Mouse (Mus musculus): ENCODE results near the gene Rps13. TPM values are rescaled to one million over a fixed set of nuclear protein-coding genes. Genes with fewer than 3 reads are reported as not detected.

Rps13 gene
- polyA plus RNA-seq, 1 experiment from 2014 or later = 697 TPM

DNA sequence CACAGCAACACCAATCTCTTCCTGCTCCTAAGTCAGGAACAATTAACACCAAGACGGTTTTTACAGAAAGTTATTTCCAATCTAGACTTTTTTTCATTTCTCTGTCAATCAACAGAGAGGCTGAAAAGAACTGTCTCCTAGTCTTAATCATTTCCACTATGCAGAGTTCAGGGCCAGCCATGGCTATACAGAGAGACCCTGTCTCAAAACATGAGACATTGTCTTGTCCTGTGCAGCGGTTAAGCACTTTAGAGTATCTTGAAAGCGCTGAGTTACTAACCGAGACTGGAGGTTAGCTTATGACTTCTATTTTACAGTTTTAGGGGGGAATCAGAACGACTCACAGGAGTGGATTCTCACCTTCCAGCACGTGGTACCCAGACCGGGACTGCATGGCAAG, 5.2 kb downstream of the Rps13 start:
- no peak for ATAC-seq (replicated peaks; ENCODE audit: low FRiP score)

DNA sequence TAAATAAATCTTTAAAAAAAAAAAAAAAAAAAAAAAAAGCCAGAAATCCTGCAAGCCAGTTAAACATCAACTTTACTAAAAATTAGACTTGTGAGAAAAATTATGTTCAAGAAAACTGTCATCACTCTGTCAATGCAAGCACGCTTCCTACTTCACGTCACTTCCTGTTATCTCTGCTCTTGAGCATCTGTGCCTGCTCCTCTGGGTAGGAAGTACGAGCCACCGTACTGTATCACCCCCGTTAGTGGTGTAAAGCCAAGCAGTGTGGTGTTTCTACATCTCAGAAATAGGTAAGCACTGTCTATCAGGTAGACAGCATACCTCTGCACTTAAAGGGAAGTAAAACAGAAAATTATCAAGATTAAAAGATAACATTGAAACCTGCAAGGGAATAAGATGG, 6.1 kb downstream of the Rps13 start:
- Histone ChIP-seq H3K4me2 (ENCODE audit: low read depth, low read length, severe bottlenecking) (no peak overlapping the region), H3K9me3 (ENCODE audit: control insufficient read depth, low read length) (no peaks in the 10 kb centered on the region), H3K9ac (ENCODE audit: low read length) (no peak overlapping the region), H3K27ac (ENCODE audit: low read depth, low read length) (no peak overlapping the region), H3K27me3 (ENCODE audit: control insufficient read depth, insufficient read depth, low read length) (no peaks in the 10 kb centered on the region), H3K36me3 (ENCODE audit: control insufficient read depth, insufficient read depth, low read length) (peaks cover 4% of the 10 kb centered on the region), H3K4me3 (ENCODE audit: low read depth, low read length) (no peak overlapping the region), H3K4me1 (replicated peaks; ENCODE audit: control insufficient read depth, insufficient read depth, low read length) (peaks cover 3% of the 10 kb centered on the region; the same call in 1 of the 2 replicates)
- no peak for DNase-seq (ENCODE audit: low spot score)
- 95% methylated on average over 5 of the region's 5 CpGs for WGBS
- ATAC-seq (replicated peaks; ENCODE audit: low FRiP score) = no peak

More for the DNA sequence above, 5.2 kb downstream of the Rps13 start:
- no peak for DNase-seq (ENCODE audit: low spot score)
- Histone ChIP-seq H3K36me3 (ENCODE audit: control insufficient read depth, insufficient read depth, low read length) (peaks cover 4% of the 10 kb centered on the region), H3K27me3 (ENCODE audit: control insufficient read depth, insufficient read depth, low read length) (no peaks in the 10 kb centered on the region), H3K27ac (ENCODE audit: low read depth, low read length) (no peak overlapping the region), H3K4me1 (replicated peaks; ENCODE audit: control insufficient read depth, insufficient read depth, low read length) (peaks cover 5% of the 10 kb centered on the region; the same call in 1 of the 2 replicates), H3K4me2 (ENCODE audit: low read depth, low read length, severe bottlenecking) (no peak overlapping the region), H3K4me3 (ENCODE audit: low read depth, low read length) (no peak overlapping the region), H3K9ac (ENCODE audit: low read length) (no peak overlapping the region), H3K9me3 (ENCODE audit: control insufficient read depth, low read length) (no peaks in the 10 kb centered on the region)
- WGBS = 76% methylated on average over 7 of the region's 7 CpGs

DNA sequence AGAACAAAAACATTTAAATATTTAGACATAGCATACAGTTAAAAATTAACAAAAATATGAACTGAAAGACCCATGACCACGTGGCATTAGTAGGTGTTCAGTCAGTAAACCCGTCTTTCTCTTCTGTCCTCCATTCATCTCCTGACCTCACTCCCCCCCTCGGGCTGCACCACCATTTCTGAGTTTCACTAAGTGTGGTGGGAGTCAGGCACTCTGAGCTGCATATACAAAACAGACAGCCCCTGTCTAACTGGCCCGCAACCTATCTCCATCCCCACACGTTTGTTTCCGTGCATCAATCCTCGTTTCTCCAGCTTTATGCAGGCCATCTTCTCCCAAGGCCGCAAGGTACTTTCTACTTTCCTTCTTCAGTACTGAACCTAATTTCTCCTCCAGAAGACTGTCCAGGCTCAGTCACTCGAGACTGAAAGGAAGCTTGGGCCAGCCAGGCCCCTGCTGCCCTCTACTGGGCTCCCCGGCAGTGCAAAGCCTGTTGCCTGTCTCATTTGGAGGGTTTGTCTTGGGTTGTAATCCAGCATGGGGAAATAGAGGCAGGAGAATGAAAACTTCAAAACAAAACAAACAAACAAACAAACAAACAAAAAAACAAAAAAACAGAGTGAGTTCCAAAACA, 10.5 kb downstream of the Rps13 start:
- WGBS = 32% methylated on average over 10 of the region's 10 CpGs
- ATAC-seq (replicated peaks; ENCODE audit: low FRiP score) (peak; percentile 60; the same call in 1 of the 2 replicates), DNase-seq (ENCODE audit: low spot score) (peak; percentile 86)
- Histone ChIP-seq H3K9ac (ENCODE audit: low read length) (no peak overlapping the region), H3K36me3 (ENCODE audit: control insufficient read depth, insufficient read depth, low read length) (no peaks in the 10 kb centered on the region), H3K4me1 (replicated peaks; ENCODE audit: control insufficient read depth, insufficient read depth, low read length) (no peaks in the 10 kb centered on the region), H3K27me3 (ENCODE audit: control insufficient read depth, insufficient read depth, low read length) (no peaks in the 10 kb centered on the region), H3K4me2 (ENCODE audit: low read depth, low read length, severe bottlenecking) (no peak overlapping the region), H3K9me3 (ENCODE audit: control insufficient read depth, low read length) (no peaks in the 10 kb centered on the region), H3K4me3 (ENCODE audit: low read depth, low read length) (no peak overlapping the region), H3K27ac (ENCODE audit: low read depth, low read length) (no peak overlapping the region)

DNA sequence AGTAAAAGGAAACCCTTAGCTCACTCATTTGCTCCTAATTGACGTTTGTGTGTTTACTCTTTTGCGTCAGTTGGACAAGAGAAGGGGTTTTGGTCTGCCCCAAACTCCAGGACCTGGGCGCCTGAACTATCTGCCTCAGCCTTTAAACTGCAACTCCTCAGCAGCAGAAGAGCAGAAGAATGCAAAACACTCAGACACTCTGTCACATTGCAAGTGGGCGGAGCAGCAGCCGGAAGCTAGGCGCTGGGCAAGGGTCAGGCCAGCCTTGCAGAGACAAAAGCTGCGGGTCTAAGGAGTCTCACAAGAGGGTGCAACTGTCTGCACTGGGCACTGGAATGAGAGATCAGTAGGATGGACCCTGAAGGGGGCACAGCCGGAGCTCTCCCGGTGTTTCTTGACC, 24.5 kb downstream of the Rps13 start:
- WGBS = 26% methylated on average over 9 of the region's 9 CpGs
- H3K4me3 ChIP-seq (ENCODE audit: low read depth, low read length) = no peak overlapping the region
- H3K27ac ChIP-seq (ENCODE audit: low read depth, low read length) = no peak overlapping the region
- H3K27me3 ChIP-seq (ENCODE audit: control insufficient read depth, insufficient read depth, low read length) = no peaks in the 10 kb centered on the region
- H3K4me2 ChIP-seq (ENCODE audit: low read depth, low read length, severe bottlenecking) = no peak overlapping the region
- H3K36me3 ChIP-seq (ENCODE audit: control insufficient read depth, insufficient read depth, low read length) = no peaks in the 10 kb centered on the region
- ATAC-seq (replicated peaks; ENCODE audit: low FRiP score) (no peak), DNase-seq (ENCODE audit: low spot score) (peak; percentile 67)
- H3K9ac ChIP-seq (ENCODE audit: low read length) = no peak overlapping the region
- H3K9me3 ChIP-seq (ENCODE audit: control insufficient read depth, low read length) = no peaks in the 10 kb centered on the region
- peaks cover 3% of the 10 kb centered on the region; the same call in 1 of the 2 replicates for H3K4me1 ChIP-seq (replicated peaks; ENCODE audit: control insufficient read depth, insufficient read depth, low read length)

DNA sequence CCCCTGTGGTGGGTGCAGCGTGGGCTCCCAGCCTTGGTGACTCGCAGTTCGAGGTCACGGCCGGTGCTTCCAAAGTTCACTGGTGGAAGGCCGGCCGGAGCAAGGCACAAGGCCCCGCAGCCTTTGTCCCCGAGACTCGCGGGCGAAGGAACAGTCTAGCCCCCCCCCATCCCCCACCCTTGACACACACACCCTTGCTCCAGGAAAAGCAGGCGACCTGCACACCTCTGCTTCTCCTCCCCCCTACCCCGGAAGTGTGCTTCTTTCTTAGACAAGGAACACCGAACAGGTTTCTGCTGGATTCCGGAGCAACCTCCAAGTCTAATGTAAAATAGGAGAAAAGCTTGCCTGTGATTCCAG, 25.4 kb downstream of the Rps13 start:
- peak overlapping the region; percentile 76 for H3K4me2 ChIP-seq (ENCODE audit: low read depth, low read length, severe bottlenecking)
- no peak; the same call in 1 of the 2 replicates for ATAC-seq (replicated peaks; ENCODE audit: low FRiP score)
- H3K27ac ChIP-seq (ENCODE audit: low read depth, low read length) = no peak overlapping the region
- under 1% methylated on average over 16 of the region's 16 CpGs for WGBS
- H3K9me3 ChIP-seq (ENCODE audit: control insufficient read depth, low read length) = no peaks in the 10 kb centered on the region
- no peaks in the 10 kb centered on the region for H3K36me3 ChIP-seq (ENCODE audit: control insufficient read depth, insufficient read depth, low read length)
- peak overlapping the region; percentile 89 for H3K4me3 ChIP-seq (ENCODE audit: low read depth, low read length)
- H3K27me3 ChIP-seq (ENCODE audit: control insufficient read depth, insufficient read depth, low read length) = no peaks in the 10 kb centered on the region
- H3K9ac ChIP-seq (ENCODE audit: low read length) = peak overlapping the region; percentile 79
- peak; percentile 73 for DNase-seq (ENCODE audit: low spot score)
- H3K4me1 ChIP-seq (replicated peaks; ENCODE audit: control insufficient read depth, insufficient read depth, low read length) = peaks cover 3% of the 10 kb centered on the region; the same call in 1 of the 2 replicates

DNA sequence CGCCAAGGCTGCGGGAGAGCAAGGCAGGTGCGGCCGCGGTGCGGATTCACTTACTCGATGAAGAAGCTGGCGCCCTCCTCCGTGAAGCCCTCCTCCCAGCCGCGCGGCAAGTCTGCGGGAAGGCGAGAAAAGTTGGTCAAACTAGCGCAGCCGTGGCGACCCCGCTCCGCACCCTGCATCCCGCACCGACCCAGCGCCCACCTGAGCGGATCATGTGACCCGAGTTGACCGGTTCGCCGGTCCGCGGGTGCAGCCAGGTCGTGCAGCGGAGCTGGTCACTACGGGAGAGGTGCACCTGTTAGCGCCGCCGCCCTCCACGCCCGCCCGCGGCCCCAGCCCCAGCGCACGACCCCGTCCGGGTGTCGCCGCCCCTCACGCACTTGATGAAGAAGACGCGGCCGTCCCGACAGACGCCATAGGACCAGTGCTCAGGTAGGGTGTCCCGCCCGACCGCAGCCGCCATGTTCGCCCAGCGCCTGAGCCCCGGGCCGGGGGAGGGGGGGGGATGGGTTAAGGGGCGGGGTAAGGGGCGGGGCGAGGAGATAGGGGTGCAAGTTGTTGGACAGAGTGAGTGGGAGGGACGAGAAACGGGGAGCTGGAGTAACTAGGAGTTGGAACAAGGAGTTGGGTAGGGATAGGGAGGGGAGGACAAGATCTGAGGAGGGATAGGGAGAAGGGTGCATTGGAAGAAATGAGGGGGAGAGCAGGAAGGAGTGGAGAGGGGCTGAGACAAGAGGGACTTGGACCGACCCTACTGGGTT, 25.9 kb downstream of the Rps13 start, which contains the start of gene Plekha7:
Gene Plekha7 (minus strand): TSS at position 506 of the 761 bp plus-strand sequence.
- Histone ChIP-seq H3K36me3 (ENCODE audit: control insufficient read depth, insufficient read depth, low read length) (no peaks in the 10 kb centered on the region), H3K9ac (ENCODE audit: low read length) (peak within 1 kb of the TSS; percentile 79), H3K4me2 (ENCODE audit: low read depth, low read length, severe bottlenecking) (peak within 1 kb of the TSS; percentile 76), H3K9me3 (ENCODE audit: control insufficient read depth, low read length) (no peaks in the 10 kb centered on the region), H3K4me3 (ENCODE audit: low read depth, low read length) (peak within 1 kb of the TSS; percentile 89), H3K4me1 (replicated peaks; ENCODE audit: control insufficient read depth, insufficient read depth, low read length) (peaks cover 3% of the 10 kb centered on the region; the same call in 1 of the 2 replicates), H3K27me3 (ENCODE audit: control insufficient read depth, insufficient read depth, low read length) (no peaks in the 10 kb centered on the region), H3K27ac (ENCODE audit: low read depth, low read length) (peak within 1 kb of the TSS; percentile 76)
- ATAC-seq (replicated peaks; ENCODE audit: low FRiP score) (peak; percentile 83), DNase-seq (ENCODE audit: low spot score) (peak; percentile 94)
- under 1% methylated on average over 58 of the region's 65 CpGs for WGBS

DNA sequence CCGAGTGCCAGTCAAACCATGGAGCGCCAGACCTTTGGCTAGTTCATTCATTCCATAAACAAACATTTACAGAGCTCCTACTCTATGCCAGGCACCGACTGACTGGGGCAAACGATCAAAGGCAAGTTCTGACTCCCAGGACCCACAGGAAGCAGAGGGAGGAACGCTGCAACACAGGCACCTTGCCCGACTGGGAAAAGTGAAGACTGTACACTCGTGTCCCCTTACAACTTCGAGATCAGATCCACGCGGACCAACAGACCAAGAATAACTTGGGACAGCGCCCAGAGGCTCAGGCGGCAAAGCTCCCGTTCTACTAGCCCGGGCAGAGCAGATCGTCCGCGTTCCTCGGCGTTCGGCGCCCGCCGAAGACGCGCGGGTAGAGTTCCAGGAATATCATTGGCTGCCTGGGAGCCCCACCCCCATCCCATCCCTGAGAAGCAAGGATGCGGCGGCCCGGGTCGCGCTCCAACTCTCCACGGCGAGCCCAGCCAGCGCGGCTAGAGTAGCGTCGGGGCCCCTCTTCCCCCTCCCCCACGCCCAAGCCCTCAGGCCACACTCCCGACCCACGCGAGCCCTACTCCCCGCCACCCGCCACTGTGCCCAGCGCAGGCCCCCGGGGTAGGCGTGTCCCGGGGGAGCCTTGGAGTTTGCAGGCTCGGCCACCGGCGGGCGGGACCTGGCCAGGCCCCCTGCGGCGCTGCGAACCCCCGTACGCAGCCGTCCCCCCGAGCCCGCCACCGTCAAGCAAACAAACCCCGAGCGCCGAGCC, 26.7 kb downstream of the Rps13 start:
- H3K27me3 ChIP-seq (ENCODE audit: control insufficient read depth, insufficient read depth, low read length) = no peaks in the 10 kb centered on the region
- peaks cover 3% of the 10 kb centered on the region; the same call in 1 of the 2 replicates for H3K4me1 ChIP-seq (replicated peaks; ENCODE audit: control insufficient read depth, insufficient read depth, low read length)
- ATAC-seq (replicated peaks; ENCODE audit: low FRiP score) (peak; percentile 84), DNase-seq (ENCODE audit: low spot score) (peak; percentile 93)
- H3K4me2 ChIP-seq (ENCODE audit: low read depth, low read length, severe bottlenecking) = peak overlapping the region; percentile 76
- H3K9ac ChIP-seq (ENCODE audit: low read length) = peak overlapping the region; percentile 79
- no peaks in the 10 kb centered on the region for H3K36me3 ChIP-seq (ENCODE audit: control insufficient read depth, insufficient read depth, low read length)
- H3K27ac ChIP-seq (ENCODE audit: low read depth, low read length) = peak overlapping the region; percentile 76
- under 1% methylated on average over 60 of the region's 63 CpGs for WGBS
- no peaks in the 10 kb centered on the region for H3K9me3 ChIP-seq (ENCODE audit: control insufficient read depth, low read length)
- peak overlapping the region; percentile 89 for H3K4me3 ChIP-seq (ENCODE audit: low read depth, low read length)

DNA sequence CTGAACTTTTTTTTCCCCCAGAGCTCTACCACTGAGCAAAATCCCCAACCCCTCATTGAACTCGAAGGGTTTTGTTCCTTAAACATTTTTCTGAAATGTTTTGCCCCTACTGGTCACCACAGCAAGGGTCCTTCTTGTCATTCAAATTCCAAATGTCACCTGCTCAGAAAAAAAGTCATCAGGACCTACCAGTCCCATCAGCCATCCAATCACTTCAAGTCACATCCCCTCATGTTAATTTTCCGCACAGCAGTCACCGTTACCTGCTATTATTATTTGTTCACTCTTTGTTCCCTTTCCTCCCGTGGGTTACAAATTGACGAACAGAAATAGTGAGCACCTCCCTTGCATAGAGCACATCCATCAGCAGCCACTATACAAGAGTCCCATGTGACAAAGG, 27.4 kb downstream of the Rps13 start:
- 19% methylated on average over 5 of the region's 5 CpGs for WGBS
- Histone ChIP-seq H3K27ac (ENCODE audit: low read depth, low read length) (no peak overlapping the region), H3K36me3 (ENCODE audit: control insufficient read depth, insufficient read depth, low read length) (no peaks in the 10 kb centered on the region), H3K4me3 (ENCODE audit: low read depth, low read length) (peak overlapping the region; percentile 89), H3K4me2 (ENCODE audit: low read depth, low read length, severe bottlenecking) (peak overlapping the region; percentile 76), H3K27me3 (ENCODE audit: control insufficient read depth, insufficient read depth, low read length) (no peaks in the 10 kb centered on the region), H3K9ac (ENCODE audit: low read length) (peak overlapping the region; percentile 79; the same call in 1 of the 2 replicates), H3K9me3 (ENCODE audit: control insufficient read depth, low read length) (no peaks in the 10 kb centered on the region), H3K4me1 (replicated peaks; ENCODE audit: control insufficient read depth, insufficient read depth, low read length) (peaks cover 3% of the 10 kb centered on the region; the same call in 1 of the 2 replicates)
- ATAC-seq (replicated peaks; ENCODE audit: low FRiP score) = no peak
- no peak for DNase-seq (ENCODE audit: low spot score)

Data from forebrain, embryonic 11.5 days (tissue).